Mouse (Mus musculus) brain, adult 2 months (tissue): ENCODE data around the gene D030056L22Rik.

Experiments
- DNase-seq: peaks from one replicate; pipeline ENCODE4 v3.0.0; 2011; ENCODE audit warnings: low read depth, low spot score

The D030056L22Rik gene

GRCm38 (mm10) chr19:18712866-18713300 is at the start of gene D030056L22Rik:
Gene D030056L22Rik, plus strand, starts transcription at chr19:18713193.
- DNase-seq, result peak; percentile 98

DNA sequence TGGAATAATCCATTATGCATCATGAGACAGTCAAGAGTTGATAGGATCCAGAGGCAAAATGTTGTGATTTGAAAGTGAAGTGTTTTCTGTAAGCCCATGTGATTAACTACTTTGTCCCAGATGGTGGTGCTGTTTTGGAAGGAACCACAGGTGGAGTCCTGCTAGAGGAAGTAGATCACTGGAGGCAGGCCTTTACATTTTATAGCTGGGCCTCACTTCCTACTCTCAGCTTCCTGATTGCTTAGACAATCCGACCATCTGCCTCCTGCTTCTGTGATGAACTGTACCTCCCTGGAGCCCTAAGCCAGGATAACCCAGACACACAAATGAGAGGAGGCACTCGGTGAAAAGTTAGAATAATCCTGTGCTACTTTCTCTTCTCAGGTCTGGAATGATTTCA is 49.1 kb upstream of the D030056L22Rik start:
- no peak for DNase-seq

GRCm38 (mm10) chr19:18666966-18667365 is 46.0 kb upstream of the D030056L22Rik start:
- DNase-seq, result no peak

DNA sequence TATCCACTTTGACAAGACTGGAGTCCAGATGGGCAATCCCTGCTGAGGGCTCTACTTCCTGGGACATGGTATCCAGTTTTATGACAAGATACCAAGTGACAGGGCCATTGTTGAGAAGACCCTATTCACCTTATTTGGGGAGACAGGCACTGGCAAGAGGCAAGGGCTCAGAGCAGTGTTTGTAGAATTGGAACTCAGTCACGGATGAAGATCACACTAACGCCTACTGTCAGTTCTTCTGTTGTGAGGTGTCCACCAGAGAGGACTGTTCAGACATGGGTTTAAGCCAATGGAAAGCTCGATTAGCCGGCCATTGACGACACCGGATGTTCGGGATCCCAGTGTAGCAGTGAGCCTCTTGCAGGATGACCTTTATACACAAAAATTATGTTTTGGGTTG is 43.4 kb upstream of the D030056L22Rik start:
- no peak for DNase-seq

- peak; percentile 99 for DNase-seq
These were observed 42.4 kb upstream of the D030056L22Rik start, which contains the start of gene Carnmt1 for GRCm38 (mm10) chr19:18670608-18671007. Gene Carnmt1, plus strand, starts transcription at chr19:18670764.

DNA sequence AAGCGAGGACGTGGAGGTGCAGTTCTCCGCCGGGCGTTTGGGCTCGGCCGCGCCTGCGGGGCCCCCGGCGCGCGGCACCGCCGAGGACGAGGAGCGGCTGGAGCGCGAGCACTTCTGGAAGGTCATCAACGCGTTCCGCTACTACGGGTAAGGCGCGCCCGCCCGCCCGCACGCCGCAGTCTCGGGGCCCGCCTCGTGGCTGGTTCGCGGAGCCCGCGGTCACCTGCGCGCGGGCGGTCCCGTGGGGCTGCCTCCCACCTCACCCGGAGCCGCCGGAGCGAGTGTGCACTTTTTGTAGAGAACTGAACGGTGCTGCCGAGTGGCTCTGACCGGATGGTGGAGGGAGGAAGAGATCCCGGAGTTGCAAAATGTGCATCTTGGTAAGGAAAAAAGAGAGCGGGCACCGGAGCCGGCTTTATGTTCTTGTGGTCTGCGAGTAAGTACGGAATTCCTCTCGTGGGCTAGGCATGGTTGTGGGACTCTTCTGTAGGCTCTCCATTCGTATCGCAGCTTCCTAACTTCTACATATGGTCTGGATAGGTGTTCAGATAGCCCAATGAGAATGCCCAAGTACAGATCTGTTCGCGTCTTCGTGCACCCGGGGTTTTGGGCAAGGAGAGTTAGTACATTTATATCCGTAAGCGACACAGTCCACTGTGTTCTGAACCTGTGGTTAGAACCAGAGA is 41.8 kb upstream of the D030056L22Rik start:
- peak; percentile 54 for DNase-seq

- DNase-seq, result no peak
These were observed 40.5 kb upstream of the D030056L22Rik start for GRCm38 (mm10) chr19:18672498-18672897.

DNA sequence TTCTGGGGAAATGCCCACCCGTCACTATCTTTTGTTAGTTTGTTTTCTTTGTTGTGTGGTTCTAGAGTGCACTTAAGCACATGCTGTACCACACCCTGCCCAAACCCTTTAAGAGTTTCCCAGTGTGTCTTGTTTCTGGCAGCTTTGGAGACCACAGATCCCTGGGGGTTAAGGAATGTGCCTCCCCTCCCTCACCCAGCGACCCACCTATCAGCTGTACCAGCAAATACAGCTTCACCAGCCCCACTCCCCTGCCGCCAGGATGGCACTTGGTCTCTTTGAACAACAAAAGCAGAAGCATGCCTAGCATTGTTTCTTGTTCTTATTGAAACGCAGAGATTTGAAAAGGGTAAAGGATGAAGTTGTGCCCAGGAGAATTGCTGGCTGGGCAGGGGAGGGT is 39.9 kb upstream of the D030056L22Rik start:
- DNase-seq, result no peak

DNA sequence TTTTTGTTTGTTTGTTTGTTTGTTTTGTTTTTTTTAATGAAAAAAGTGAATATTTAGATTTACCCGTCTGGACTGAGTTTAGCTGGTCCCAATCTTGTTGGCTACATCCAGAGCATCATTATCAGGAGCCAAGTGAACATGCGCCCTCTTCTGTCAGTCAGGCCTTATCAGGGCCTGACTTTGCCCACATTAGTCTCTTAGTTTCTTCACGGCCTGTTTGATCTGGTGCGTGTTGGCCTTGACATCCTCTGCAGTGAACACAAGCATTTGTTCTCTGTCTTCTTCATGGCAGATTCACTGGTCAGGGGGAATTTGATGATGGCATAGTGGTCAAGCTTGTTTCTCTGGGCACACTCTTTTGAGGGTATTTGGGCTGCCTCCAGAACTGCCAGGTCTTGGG is 30.9 kb upstream of the D030056L22Rik start:
- no peak for DNase-seq

GRCm38 (mm10) chr19:18687556-18687955 is 25.4 kb upstream of the D030056L22Rik start:
- peak; percentile 68 for DNase-seq

- DNase-seq, result no peak
These were observed 20.8 kb upstream of the D030056L22Rik start for GRCm38 (mm10) chr19:18692176-18692575.

GRCm38 (mm10) chr19:18692768-18693167 is 20.2 kb upstream of the D030056L22Rik start:
- no peak for DNase-seq

- no peak for DNase-seq
These were observed 17.9 kb upstream of the D030056L22Rik start for GRCm38 (mm10) chr19:18695116-18695515.

GRCm38 (mm10) chr19:18695552-18695951 is 17.4 kb upstream of the D030056L22Rik start:
- DNase-seq, result no peak

- DNase-seq, result peak; percentile 69
These were observed 4.9 kb upstream of the D030056L22Rik start for GRCm38 (mm10) chr19:18708101-18708500.

DNA sequence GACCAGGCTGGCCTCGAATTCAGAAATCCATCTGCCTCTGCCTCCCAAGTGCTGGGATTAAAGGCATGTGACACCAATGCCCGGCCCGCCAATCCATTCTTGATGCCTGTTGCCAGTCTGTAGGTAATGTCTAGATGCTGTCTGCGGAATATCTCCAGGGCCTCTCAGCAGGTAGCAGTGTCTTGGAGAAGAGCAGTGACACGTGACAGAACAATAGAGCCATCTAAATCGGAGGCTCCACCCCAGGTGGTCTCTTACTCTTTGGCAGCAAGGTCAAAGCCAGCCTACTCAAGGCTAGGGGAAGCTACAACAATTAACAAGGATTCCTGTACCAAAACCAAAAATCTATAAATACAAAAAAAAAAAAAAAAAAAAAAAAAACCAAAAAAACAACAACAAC is 2.1 kb upstream of the D030056L22Rik start:
- DNase-seq, result no peak

GRCm38 (mm10) chr19:18711589-18711988 is 1.4 kb upstream of the D030056L22Rik start:
- no peak for DNase-seq

- no peak for DNase-seq
These were observed 684 bp upstream of the D030056L22Rik start for GRCm38 (mm10) chr19:18712153-18712865.

GRCm38 (mm10) chr19:18713357-18713756 is 364 bp downstream of the D030056L22Rik start:
- peak; percentile 26 for DNase-seq

- peak; percentile 85 for DNase-seq
These were observed 3.4 kb downstream of the D030056L22Rik start for GRCm38 (mm10) chr19:18716374-18716773.

DNA sequence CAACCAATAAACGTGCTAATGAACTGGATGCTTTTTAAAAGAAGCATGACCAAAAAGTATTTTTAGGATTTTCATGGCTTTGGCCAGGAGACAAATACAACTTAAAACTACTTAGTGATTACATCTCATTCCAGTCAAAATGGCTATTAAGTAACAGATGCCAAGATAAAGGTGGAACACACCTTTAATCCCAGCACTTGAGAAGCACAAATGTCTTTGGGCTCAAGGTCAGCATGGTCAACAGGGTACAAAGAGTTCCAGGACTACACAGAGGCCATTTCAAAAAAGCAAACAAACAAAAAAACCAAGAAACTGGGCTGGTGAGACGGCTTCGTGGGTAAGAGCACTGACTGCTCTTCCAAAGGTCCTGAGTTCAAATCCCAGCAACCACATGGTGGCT is 7.3 kb downstream of the D030056L22Rik start:
- DNase-seq, result no peak

GRCm38 (mm10) chr19:18725186-18725585 is 12.2 kb downstream of the D030056L22Rik start:
- no peak for DNase-seq

DNA sequence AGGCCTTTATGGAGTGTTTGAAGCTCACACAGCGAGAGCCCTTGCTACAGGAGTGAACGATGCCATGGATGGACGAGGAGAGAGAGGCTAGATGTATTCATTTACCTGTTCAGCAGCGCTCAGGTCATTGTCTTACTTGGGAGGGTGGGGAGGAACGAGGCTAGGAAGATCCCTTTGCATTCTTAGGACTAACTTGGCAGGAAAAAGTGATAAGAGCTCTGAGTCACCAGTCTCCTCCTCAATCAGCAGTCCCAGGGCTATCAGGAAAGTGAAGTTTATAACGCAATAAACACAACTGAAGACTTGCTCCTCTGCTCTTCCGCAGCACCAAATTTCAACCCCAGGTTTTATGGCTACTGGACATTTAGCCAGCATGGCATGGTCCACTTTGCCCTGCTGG is 17.3 kb downstream of the D030056L22Rik start:
- DNase-seq, result no peak
